Mouse (Mus musculus) midbrain, embryonic 14.5 days (tissue): ENCODE measurements around the gene Kdm4b. TPM values are rescaled to one million over a fixed set of nuclear protein-coding genes. Genes with fewer than 3 reads are reported as not detected.
A peak's percentile ranks its signal among the peaks of the same experiment; 100 is the strongest.

Source experiments
- ATAC-seq: fragments of 200-750 bp; cut with Nextera tagmentation; 2 replicates; pipeline ENCODE4 v1.8.0; 2017; ENCODE audit warnings: moderate number of reproducible peaks, moderate library complexity; ENCODE audit not compliant: low FRiP score, low TSS enrichment
- DNase-seq: peaks from one replicate; pipeline ENCODE4 v3.0.0-alpha.2; 2015
- H3K27ac ChIP-seq: fragments of 300-500 bp; sonication (generic); replicated peaks from 2 replicates; pipeline ENCODE4 v1.5.1; 2014; ENCODE audit warnings: mild to moderate bottlenecking, low read depth, low read length, moderate library complexity
- H3K27me3 ChIP-seq: fragments of 300-500 bp; sonication (generic); 2 replicates; pipeline ENCODE4 v1.6.1; 2014; ENCODE audit warnings: low read length, control low read depth, mixed read lengths; ENCODE audit not compliant: control insufficient read depth, insufficient read depth
- H3K36me3 ChIP-seq: fragments of 300-500 bp; sonication (generic); 2 replicates; pipeline ENCODE4 v1.6.1; 2014; ENCODE audit warnings: low read length, control low read depth; ENCODE audit not compliant: control insufficient read depth, insufficient read depth
- H3K4me1 ChIP-seq: fragments of 300-500 bp; sonication (generic); 2 replicates; pipeline ENCODE4 v1.6.1; 2014; ENCODE audit warnings: mild to moderate bottlenecking, antibody characterized with exemption, low read length, control low read depth; ENCODE audit not compliant: control insufficient read depth, insufficient read depth
- H3K4me2 ChIP-seq: fragments of 300-500 bp; sonication (generic); 2 replicates; pipeline ENCODE4 v1.6.1; 2014; ENCODE audit warnings: mild to moderate bottlenecking, low read length, moderate library complexity
- H3K4me3 ChIP-seq: fragments of 300-500 bp; sonication (generic); replicated peaks from 2 replicates; pipeline ENCODE4 v1.5.1; 2014; ENCODE audit warnings: low read depth, low read length
- H3K9ac ChIP-seq: fragments of 300-500 bp; sonication (generic); replicated peaks from 2 replicates; pipeline ENCODE4 v1.6.1; 2014; ENCODE audit warnings: mild to moderate bottlenecking, low read length, moderate library complexity
- H3K9me3 ChIP-seq: fragments of 300-500 bp; sonication (generic); 2 replicates; pipeline ENCODE4 v1.6.1; 2016; ENCODE audit warnings: low read length, control low read depth, mixed read lengths; ENCODE audit not compliant: control insufficient read depth
- WGBS: fragments of 180-500 bp; shearing (Covaris S2); extraction: QIAGEN DNeasy Blood & Tissue Kit; methylation state at CpG from one replicate; pipeline ENCODE4 v1.1.7; 2014; 5-methylcytosine and 5-hydroxymethylcytosine counted together
- polyA plus RNA-seq: library from polyadenylated mRNA; unstranded; fragments of >200 nt; fragmentation: Nextera tagmentation; extraction: Ambion mirVana; gene quantifications from 2 replicates; pipeline ENCODE4 v1.2.1, GENCODE M21; 2014

Gene Kdm4b
- polyA plus RNA-seq, 1 experiment from 2014 or later: 78.9 TPM

GRCm38 (mm10) chr17:56330345-56330744, 4.5 kb downstream of the Kdm4b start:
- 82% methylated on average over 3 of the region's 3 CpGs for WGBS
- Histone ChIP-seq H3K4me1 (peaks cover 23% of the 10 kb centered on the region), H3K4me2 (no peak overlapping the region), H3K27me3 (no peaks in the 10 kb centered on the region), H3K36me3 (0 out of 2 replicates have a peak, but pooled peaks cover 2% of the 10 kb centered on the region), H3K4me3 (no peak overlapping the region), H3K9me3 (no peaks in the 10 kb centered on the region), H3K9ac (no peak overlapping the region), H3K27ac (no peak overlapping the region)
- ATAC-seq (no peak), DNase-seq (no peak)

GRCm38 (mm10) chr17:56331256-56331655, 5.4 kb downstream of the Kdm4b start:
- Histone ChIP-seq H3K9me3 (no peaks in the 10 kb centered on the region), H3K27me3 (no peaks in the 10 kb centered on the region), H3K4me1 (peaks cover 27% of the 10 kb centered on the region), H3K9ac (no peak overlapping the region), H3K4me2 (no peak overlapping the region), H3K36me3 (0 out of 2 replicates have a peak, but pooled peaks cover 2% of the 10 kb centered on the region), H3K4me3 (no peak overlapping the region), H3K27ac (no peak overlapping the region)
- no peak for ATAC-seq
- DNase-seq: no peak

GRCm38 (mm10) chr17:56332987-56333386, 7.1 kb downstream of the Kdm4b start:
- 43% methylated on average over 8 of the region's 8 CpGs for WGBS
- peak; percentile 39 for DNase-seq

GRCm38 (mm10) chr17:56337190-56337589, 11.3 kb downstream of the Kdm4b start:
- no peaks in the 10 kb centered on the region for H3K27me3 ChIP-seq
- WGBS: 61% methylated on average over 4 of the region's 4 CpGs
- no peak overlapping the region for H3K9ac ChIP-seq
- H3K4me2 ChIP-seq: no peak overlapping the region
- no peak overlapping the region for H3K4me3 ChIP-seq
- peak; percentile 61 for DNase-seq
- ATAC-seq: no peak
- H3K9me3 ChIP-seq: no peaks in the 10 kb centered on the region
- peaks cover 6% of the 10 kb centered on the region; the same call in 1 of the 2 replicates for H3K4me1 ChIP-seq
- H3K27ac ChIP-seq: no peak overlapping the region
- 0 out of 2 replicates have a peak, but pooled peaks cover 5% of the 10 kb centered on the region for H3K36me3 ChIP-seq

More at GRCm38 (mm10) chr17:56332987-56333386, 7.1 kb downstream of the Kdm4b start:
- Histone ChIP-seq H3K4me3 (no peak overlapping the region), H3K27me3 (no peaks in the 10 kb centered on the region), H3K4me1 (peaks cover 19% of the 10 kb centered on the region), H3K36me3 (0 out of 2 replicates have a peak, but pooled peaks cover 2% of the 10 kb centered on the region), H3K4me2 (no peak overlapping the region), H3K27ac (no peak overlapping the region), H3K9me3 (no peaks in the 10 kb centered on the region), H3K9ac (no peak overlapping the region)
- ATAC-seq: no peak

- Histone ChIP-seq H3K4me2 (no peak overlapping the region), H3K4me3 (no peak overlapping the region), H3K9ac (no peak overlapping the region), H3K36me3 (0 out of 2 replicates have a peak, but pooled peaks cover 5% of the 10 kb centered on the region), H3K27ac (no peak overlapping the region), H3K4me1 (peaks cover 6% of the 10 kb centered on the region; the same call in 1 of the 2 replicates), H3K27me3 (no peaks in the 10 kb centered on the region), H3K9me3 (no peaks in the 10 kb centered on the region)
- 98% methylated on average over 6 of the region's 6 CpGs for WGBS
- ATAC-seq: no peak
- no peak for DNase-seq
These were observed 11.9 kb downstream of the Kdm4b start for GRCm38 (mm10) chr17:56337791-56338190.

- 59% methylated on average over 4 of the region's 4 CpGs for WGBS
- Histone ChIP-seq H3K27me3 (no peaks in the 10 kb centered on the region), H3K27ac (no peak overlapping the region), H3K9me3 (no peaks in the 10 kb centered on the region), H3K9ac (no peak overlapping the region), H3K4me3 (no peak overlapping the region), H3K36me3 (0 out of 2 replicates have a peak, but pooled peaks cover 3% of the 10 kb centered on the region), H3K4me1 (peaks cover 6% of the 10 kb centered on the region; the same call in 1 of the 2 replicates), H3K4me2 (no peak overlapping the region)
- ATAC-seq: no peak
- DNase-seq: no peak
These were observed 13.0 kb downstream of the Kdm4b start for GRCm38 (mm10) chr17:56338909-56339308.

GRCm38 (mm10) chr17:56340717-56341116, 14.9 kb downstream of the Kdm4b start:
- H3K27me3 ChIP-seq: no peaks in the 10 kb centered on the region
- no peak overlapping the region for H3K4me2 ChIP-seq
- no peak overlapping the region for H3K27ac ChIP-seq
- H3K9ac ChIP-seq: no peak overlapping the region
- peaks cover 6% of the 10 kb centered on the region; the same call in 1 of the 2 replicates for H3K4me1 ChIP-seq
- H3K9me3 ChIP-seq: no peaks in the 10 kb centered on the region
- no peak for DNase-seq
- H3K36me3 ChIP-seq: 0 out of 2 replicates have a peak, but pooled peaks cover 6% of the 10 kb centered on the region
- H3K4me3 ChIP-seq: no peak overlapping the region
- no peak for ATAC-seq

- no peaks in the 10 kb centered on the region for H3K9me3 ChIP-seq
- H3K4me2 ChIP-seq: no peak overlapping the region
- DNase-seq (no peak), ATAC-seq (no peak)
- H3K4me1 ChIP-seq: no peaks in the 10 kb centered on the region
- H3K27ac ChIP-seq: no peak overlapping the region
- WGBS: 83% methylated on average over 3 of the region's 3 CpGs
- H3K4me3 ChIP-seq: no peak overlapping the region
- H3K36me3 ChIP-seq: 0 out of 2 replicates have a peak, but pooled peaks cover 6% of the 10 kb centered on the region
- no peak overlapping the region for H3K9ac ChIP-seq
- no peaks in the 10 kb centered on the region for H3K27me3 ChIP-seq
These were observed 17.6 kb downstream of the Kdm4b start for GRCm38 (mm10) chr17:56343466-56343865.

- Histone ChIP-seq H3K4me2 (no peak overlapping the region), H3K9ac (no peak overlapping the region), H3K4me3 (no peak overlapping the region), H3K36me3 (0 out of 2 replicates have a peak, but pooled peaks cover 3% of the 10 kb centered on the region), H3K27ac (no peak overlapping the region), H3K9me3 (no peaks in the 10 kb centered on the region), H3K27me3 (no peaks in the 10 kb centered on the region), H3K4me1 (no peaks in the 10 kb centered on the region)
- DNase-seq (no peak), ATAC-seq (no peak)
- WGBS: 89% methylated on average over 2 of the region's 2 CpGs
These were observed 19.5 kb downstream of the Kdm4b start for GRCm38 (mm10) chr17:56345364-56345763.
